Mouse (Mus musculus): ENCODE measurements around the gene Cd69.

DNA sequence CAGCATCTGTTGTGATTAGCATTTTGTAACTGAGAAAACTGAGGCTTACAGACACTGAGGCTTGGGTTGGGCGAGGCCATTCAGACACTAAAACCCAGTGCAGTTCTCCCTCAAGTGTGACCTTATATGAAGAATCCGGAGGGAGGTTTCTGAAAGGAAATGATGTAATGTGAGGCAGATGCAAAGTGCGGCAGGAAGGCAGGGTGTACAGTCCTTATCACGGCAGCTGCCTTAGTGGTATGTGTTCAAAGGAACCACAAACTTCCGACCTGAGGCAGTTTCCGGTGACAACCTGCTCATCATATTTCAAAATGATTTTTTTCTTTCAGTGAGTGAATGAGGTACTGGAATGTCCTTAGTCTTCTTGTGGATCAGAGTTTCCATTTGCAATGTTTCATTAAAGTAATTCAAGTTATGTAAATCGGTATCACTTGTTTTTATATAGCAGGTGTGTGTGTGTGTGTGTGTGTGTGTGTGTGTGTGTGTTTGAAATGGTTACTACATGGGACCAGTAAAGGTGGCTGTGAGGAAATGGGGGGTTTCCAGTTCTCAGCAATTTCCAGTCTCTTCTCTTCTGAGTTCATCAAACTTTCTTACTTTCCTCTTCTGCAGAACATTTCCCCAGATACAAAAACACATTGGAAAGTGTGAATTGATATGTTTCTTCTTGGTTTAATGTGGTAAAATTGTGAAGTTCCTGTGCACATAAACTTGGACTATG is 9.3 kb upstream of the Cd69 start:
- TF ChIP-seq GATA1 (IDR thresholded peaks at IDR 0.05; ENCODE audit: low read length) (no peak), TAL1 (IDR thresholded peaks at IDR 0.05; ENCODE audit: low read length) (no peak)
